Mouse (Mus musculus): ENCODE results near the gene S100a4.

The S100a4 gene

GRCm38 (mm10) chr3:90603623-90604022, at the start of gene S100a4:
S100a4 (plus strand) TSS chr3:90603771.
- DNase-seq (ENCODE audit: low spot score), result no peak

DNA sequence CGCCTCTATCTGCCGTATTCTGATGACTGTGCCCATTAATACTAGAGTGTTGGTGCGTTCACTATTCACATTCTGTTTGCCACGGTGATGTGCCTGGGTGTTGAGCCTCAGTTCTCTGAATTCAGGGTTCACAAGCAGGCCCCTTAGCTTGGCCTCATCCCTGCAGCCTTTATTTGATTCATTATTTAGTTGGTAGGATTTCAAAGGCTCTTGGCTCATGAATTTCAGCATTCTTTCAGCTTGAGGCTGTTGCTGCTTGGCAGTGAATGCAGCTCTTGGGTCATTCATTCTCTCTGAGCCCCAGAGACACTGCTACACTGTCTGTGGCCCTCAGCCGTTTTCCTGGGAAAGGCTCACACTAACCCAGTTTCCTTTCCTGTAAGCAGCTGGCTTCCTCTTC, 47.6 kb upstream of the S100a4 start:
- DNase-seq (ENCODE audit: low spot score), result no peak

DNA sequence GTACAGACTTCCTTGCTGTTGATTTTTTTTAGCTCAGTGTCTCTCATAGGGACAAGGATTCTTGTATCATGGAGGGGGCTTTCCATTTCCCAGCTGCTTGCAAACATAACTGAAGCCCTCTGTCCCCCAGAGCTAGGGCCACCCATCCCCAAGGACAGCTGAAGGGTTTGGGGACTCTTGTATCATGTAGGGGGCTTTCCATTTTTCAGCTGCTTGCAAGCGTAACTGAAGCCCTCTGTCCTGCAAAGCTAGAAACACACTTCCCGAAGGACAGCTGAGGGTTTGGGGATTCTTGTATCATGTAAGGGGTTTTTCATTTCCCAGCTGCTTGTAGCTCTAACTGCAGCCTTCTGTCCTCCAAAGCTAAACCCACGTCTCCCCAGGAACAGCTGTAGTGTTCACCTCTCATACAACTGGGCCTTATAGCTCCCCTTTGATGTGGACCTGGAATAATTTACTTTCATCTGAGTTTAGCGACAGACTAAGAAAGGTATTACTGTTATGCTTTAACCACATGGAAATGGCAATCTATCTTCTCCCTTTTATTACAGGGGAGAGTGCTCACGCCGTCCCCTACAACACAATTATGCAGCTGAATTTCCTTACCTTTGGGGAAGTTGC, 43.5 kb upstream of the S100a4 start, which contains the start of gene S100a3:
Gene S100a3 (plus strand): TSS at position 571 of the 621 bp plus-strand sequence.
- no peak for DNase-seq (ENCODE audit: low spot score)

GRCm38 (mm10) chr3:90574691-90575090, 28.9 kb upstream of the S100a4 start:
- no peak for DNase-seq (ENCODE audit: low spot score)

- DNase-seq (ENCODE audit: low spot score), result no peak
These were observed 28.3 kb upstream of the S100a4 start for GRCm38 (mm10) chr3:90575320-90575719.

- DNase-seq (ENCODE audit: low spot score), result no peak
These were observed 27.1 kb upstream of the S100a4 start for GRCm38 (mm10) chr3:90576351-90577001.

- no peak for DNase-seq (ENCODE audit: low spot score)
These were observed 24.1 kb upstream of the S100a4 start for GRCm38 (mm10) chr3:90579433-90579832.

GRCm38 (mm10) chr3:90581141-90581540, 22.4 kb upstream of the S100a4 start:
- DNase-seq (ENCODE audit: low spot score), result no peak

DNA sequence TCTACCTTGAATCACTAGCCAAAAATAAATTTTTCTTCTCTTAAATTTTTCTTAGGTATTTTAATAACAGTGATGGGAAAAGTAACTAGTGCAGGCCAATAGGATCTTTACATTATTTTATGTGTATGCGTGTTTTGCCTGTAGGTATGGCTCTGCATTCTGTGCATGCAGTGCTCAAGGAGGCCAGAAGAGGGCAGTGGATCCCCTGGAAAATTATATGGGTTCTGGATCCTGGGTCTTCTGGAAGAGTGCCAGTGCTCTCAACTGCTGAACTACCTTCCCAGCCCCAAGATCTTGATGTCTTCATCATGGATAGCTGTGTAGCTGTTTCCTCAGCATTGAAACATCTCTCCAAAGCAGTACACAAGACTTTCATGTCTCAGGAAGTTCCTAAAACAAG, 21.4 kb upstream of the S100a4 start:
- DNase-seq (ENCODE audit: low spot score), result no peak

DNA sequence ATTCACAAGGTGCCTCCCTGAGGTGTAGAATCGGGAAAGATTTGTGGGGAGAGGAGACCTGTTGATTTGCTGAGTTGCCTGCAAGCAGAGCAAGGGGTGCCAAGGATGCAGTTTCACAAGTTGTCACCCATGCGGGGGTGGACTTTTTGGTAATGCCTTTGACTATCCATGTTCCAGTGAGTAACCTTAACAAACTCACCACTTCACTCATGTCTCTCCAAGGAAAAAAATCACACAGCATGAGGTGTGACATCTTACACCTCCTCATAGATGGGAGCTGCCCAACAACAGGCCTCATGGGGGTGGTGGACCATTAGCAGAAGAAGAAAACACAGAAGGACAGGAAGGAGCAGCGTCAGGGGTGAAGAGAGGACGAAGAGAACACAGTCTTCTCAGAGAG, 21.0 kb upstream of the S100a4 start:
- no peak for DNase-seq (ENCODE audit: low spot score)

- no peak for DNase-seq (ENCODE audit: low spot score)
These were observed 19.7 kb upstream of the S100a4 start for GRCm38 (mm10) chr3:90583893-90584292.

DNA sequence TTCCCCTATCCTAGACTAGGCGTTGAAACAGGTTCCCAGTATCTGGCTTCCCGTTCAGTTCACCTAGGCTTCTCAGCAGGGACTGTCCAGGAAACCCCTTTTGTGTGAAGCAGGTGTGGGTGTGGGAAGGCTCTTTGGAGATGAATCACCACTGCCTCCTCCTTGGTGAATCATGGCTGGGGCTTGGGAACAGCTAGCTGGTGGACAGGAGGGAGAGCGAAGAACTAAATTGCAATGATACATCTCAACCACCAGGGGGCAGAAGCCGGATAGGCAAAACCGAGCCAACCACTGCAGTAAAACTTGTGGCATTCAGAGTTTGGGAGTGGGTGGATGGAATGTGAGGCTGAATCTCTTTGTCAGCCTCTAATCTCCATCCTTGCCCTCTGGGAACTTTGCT, 18.0 kb upstream of the S100a4 start:
- DNase-seq (ENCODE audit: low spot score), result peak; percentile 36

GRCm38 (mm10) chr3:90586016-90586643, 17.4 kb upstream of the S100a4 start:
- no peak for DNase-seq (ENCODE audit: low spot score)

DNA sequence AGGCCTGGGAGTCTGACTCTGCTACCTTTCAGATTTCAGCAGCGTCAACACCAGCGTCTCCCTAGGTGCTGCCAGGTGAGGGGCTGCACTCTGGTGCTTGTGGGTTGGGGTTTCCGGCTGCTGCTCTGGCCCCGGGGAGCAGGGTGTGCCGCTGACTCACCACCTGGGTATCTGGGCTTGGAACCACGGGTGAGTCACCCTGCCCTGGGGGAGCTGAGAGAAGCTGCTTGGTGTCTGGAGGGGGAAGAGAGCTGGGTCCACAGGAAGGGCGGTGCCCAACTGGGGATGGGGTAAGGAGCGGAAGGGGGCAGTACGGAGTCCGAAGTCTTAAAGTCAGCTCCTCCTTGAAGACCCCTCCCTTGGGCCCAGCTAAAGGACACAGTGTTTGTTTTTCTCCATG, 16.7 kb upstream of the S100a4 start:
- peak; percentile 28 for DNase-seq (ENCODE audit: low spot score)

DNA sequence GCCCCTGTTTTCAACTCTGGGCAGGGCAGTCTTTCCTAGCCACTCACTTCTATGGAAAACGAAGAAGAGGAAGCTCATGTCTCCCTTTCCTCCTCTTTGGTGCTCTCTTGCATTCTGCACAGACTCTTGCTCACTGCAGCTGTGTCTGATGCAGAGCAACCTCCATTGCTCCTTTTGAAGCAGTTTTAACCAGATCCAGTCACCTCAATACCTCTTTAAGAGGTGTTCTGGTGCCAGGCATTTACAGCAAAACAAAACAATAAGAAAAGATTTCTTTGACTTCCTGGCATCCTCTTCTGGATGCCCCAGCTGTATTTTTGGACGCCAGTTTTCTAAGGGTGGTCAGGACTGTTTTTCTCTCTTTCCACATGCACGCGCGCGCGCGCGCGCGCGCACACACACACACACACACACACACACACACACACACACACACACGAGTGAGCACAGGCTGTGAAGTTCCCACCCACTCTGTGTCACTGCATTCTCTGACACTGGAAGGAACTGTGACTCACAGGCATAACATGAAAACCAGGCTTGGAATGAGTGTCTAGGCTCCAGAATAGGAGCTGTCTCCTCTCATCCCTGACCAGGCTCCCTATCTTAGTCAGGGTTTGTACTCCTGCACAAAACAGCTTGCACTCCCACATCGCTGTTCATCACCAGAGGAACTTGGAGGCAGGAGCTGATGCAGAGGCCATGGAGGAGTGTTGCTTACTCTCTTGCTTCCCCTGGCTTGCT, 16.0 kb upstream of the S100a4 start:
- no peak for DNase-seq (ENCODE audit: low spot score)

DNA sequence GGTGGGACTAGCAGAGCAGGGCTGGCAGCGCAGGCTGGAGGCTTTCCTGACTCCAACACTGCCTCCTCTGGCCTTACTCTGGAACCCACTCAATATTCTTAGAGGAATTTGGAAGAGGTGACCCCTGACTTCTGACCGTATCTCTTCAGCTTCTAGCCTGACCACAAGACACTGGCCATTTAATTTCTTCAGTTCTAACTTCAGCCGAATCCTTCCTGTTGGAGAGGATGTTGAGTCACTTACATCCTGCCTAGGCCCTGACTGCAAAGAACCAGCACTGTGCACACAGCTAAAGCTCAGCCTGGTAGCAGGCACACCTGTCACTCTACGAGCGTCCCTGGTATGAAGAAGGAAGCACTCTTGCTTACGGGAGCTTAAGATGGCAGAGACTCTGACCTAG, 14.2 kb upstream of the S100a4 start:
- DNase-seq (ENCODE audit: low spot score), result no peak

GRCm38 (mm10) chr3:90589947-90590346, 13.6 kb upstream of the S100a4 start, which contains the start of gene S100a2:
S100a2 (plus strand) TSS chr3:90590247.
- DNase-seq (ENCODE audit: low spot score), result no peak

GRCm38 (mm10) chr3:90594466-90594865, 9.1 kb upstream of the S100a4 start:
- no peak for DNase-seq (ENCODE audit: low spot score)

GRCm38 (mm10) chr3:90595556-90595955, 8.0 kb upstream of the S100a4 start:
- no peak for DNase-seq (ENCODE audit: low spot score)

- no peak for DNase-seq (ENCODE audit: low spot score)
These were observed 6.8 kb upstream of the S100a4 start for GRCm38 (mm10) chr3:90596810-90597209.

DNA sequence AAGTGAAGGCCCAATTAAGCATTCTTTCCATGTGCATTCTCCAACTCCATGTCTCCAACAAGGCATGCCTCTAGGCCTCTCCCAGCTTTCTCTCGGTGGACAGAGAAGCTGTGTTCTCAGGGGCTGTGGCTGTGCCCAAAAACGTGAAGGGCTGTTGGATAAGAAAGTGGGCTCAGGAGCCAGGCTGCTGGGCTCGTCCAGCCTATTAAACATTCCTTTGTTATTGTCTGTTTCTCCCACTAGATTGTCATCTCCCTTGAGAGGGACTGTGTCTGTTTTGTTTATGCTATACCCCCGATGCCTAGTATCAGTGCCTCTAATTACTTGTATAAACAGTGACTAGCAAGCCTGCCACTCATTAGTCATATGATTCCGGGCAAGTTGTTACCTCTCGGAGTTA, 5.8 kb upstream of the S100a4 start:
- no peak for DNase-seq (ENCODE audit: low spot score)

DNA sequence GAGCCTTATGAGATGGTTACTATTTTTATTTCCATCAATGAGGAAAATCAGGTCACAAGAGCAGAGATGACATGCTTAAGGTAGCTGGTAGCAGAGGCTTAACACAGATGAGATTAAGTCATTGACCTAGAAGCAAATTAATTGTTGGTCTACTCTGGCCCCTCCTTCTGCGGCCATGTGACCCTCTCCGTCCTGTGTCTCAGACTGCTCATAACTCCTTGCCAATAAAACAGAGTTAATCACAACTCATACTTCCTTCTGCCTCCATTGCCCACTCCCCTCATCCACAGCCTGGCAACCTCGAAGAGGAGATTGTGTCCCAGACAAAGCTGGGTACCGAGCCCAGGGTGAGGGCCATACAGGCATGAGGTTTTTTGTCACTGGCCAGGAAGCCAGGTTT, 5.4 kb upstream of the S100a4 start:
- DNase-seq (ENCODE audit: low spot score), result no peak

DNA sequence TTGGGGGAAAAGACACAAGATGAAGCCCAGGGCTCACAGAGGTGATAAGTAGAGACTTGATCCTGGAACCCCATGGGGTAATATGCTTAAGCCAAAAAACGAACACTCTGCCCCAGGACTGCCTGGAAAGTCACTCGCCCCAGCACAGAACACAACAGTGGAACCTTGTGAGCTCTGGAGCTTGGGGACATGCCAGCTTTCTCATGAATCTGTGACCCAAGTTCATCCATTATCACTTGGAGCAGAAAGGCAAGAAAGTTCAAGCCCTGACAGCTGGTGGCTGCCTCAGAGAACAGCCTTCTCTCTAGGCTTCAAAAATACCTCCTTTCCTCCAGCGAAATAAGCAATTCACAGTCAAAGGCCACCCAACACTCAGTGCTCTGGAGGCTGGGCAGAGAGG, 4.2 kb upstream of the S100a4 start:
- DNase-seq (ENCODE audit: low spot score), result no peak

Measured in spleen, adult 12 weeks (tissue).